Mouse (Mus musculus): Measurements from ENCODE around the gene Cabp4.

- TF ChIP-seq CTCF (IDR thresholded peaks at IDR 0.05; ENCODE audit: control insufficient read depth, insufficient read depth, insufficient read length) (no peak), MAX (IDR thresholded peaks at IDR 0.05) (no peak), CEBPB (IDR thresholded peaks at IDR 0.05; ENCODE audit: low read depth) (no peak), USF1 (IDR thresholded peaks at IDR 0.05; ENCODE audit: low read depth) (no peak), MYOD1 (IDR thresholded peaks at IDR 0.05; ENCODE audit: control insufficient read depth, insufficient read length, low read depth) (no peak), FOSL1 (IDR thresholded peaks at IDR 0.05; ENCODE audit: insufficient read depth, low read length, poor library complexity, severe bottlenecking) (no peak)
Observed at GRCm38 (mm10) chr19:4149283-4149682, 5.5 kb upstream of the Cabp4 start.
